Mouse (Mus musculus): ENCODE data around the gene Folr1.

Folr1 gene

DNA sequence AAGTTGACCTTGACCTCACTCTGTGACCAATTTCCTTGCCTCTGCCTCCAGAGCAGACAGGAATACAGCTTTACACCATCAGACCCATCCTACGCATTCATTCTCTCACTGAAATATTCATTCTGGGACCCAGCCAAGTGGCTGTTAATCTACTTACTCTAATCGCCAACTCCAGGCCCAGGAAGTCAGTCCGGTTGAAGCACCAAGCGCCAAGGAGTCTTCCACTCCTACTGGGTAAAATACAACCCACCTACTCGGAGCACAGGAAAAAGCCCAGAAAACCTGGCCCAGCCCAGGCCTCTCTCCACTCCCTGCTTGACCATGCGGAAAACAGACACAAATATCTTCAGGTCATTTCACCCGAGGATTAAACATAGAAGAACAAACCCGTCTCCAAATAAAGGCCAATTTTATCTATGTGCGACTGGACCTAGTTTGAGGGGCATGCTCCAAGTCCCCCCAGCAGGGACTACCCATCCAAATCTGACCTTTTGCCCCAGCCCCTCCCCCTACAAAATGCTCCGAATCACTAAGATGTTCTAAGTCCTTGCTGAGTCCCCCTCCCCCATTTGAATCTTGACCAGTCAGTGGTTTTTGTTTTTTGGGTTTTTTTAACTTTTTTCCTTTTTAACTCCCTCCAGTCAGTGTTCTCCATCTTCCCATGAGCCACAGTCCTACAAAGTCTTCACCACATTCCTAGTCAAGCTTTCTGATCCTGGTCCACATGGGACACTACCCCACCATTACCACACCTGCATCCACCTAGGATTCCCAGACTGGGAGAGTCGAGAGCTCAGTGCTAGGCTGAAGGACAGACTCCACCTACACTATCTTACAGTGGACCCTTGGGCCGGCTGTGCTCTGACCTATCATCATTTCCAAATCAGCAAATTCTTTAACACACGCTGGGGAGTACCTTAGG is 2.1 kb downstream of the Folr1 start:
- no peak for DNase-seq (ENCODE audit: low read depth)

DNA sequence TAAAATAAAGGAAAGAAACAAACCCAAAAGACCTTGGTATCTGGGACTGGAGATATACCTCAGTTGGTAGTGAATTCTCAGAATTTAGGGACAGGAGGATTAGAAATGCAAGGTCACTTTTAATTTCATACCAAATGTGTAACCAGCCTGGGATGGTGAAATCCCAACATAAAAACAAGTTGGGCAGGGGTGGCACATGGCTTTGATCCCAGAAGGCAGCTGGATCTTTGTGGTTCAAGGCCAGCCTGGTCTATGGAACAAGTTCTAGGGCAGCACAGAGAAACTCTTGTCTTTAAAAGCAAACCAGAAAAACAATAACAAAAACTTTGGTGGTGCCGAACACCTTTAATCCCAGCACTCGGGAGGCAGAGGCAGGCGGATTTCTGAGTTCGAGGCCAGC is 3.1 kb downstream of the Folr1 start:
- DNase-seq (ENCODE audit: low read depth) = no peak

DNA sequence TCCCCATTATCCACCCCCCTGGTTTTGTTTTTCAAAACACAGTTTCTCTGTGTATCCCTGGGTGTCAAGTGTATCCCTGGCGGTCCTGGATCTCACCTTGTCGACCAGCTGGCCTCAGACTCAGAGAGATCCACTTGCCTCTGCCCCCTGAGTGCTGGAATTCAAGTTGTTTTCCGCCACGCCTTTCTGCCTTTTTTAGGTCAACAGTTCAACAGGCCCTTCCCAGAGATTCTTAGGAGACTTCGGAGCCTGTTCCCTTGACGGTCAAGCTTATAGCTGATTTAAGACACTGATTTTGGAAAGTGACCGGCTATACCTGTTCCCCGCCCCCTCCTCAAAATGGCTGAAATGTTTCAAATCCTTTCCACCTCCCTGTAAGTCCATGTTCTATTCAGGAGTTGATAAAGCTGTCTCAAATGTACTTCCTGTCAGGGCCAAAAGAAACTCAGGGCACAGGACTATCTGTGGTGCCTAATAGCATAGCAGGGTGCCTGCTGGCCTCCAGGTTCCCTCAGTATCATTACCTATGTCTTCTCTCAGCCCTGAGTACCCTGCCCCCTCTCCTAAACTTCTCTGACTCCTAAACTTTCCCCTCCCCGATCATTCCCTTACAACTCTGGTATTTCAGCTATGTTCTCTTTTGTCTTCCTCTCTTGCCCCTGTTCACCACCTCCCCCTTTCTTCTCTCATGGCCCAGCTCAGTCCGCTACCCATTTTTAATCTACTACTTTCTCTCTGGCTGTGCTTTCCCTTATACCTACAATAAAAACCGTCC is 3.9 kb downstream of the Folr1 start:
- DNase-seq (ENCODE audit: low read depth) = no peak

DNA sequence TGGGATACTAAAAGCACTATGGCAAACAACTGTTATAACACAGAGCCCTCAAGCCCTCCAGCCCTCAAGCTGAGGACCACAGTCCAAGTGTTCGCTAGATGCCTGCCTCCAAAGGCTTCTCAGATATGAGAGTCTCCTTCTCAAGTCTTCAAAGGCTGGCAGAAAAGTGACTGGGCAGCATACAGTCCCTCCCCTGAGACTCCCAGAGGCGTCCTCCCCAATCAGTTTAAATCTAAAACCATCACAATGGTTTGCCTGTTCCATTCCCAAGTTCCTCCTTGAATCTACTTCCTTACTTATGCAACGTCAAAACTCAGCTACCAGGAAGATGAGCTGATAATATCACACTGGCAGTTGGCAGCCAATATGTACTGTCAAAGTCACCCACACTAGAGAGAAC is 7.2 kb downstream of the Folr1 start, which contains the start of gene Anapc15:
Gene Anapc15 (plus strand): TSS at position 301 of the 400 bp plus-strand sequence.
- no peak for DNase-seq (ENCODE audit: low read depth)

DNA sequence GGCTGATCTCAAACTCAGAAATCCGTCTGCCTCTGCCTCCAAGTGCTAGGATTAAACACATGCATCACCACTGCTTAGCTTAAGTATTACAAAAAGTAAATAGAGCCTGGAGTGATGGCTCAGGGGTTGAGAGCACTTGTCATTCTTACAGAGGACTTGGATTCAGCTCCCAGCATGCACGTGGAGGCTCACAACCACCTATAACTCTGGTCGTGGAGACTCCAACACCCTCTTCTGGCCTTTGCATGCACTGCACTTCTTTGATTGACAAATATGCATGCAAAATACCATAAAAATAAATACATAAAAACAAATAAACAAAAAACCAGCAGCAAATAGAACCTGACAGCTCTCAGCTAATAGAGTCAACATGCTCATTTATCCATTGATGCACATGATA is 8.3 kb downstream of the Folr1 start:
- DNase-seq (ENCODE audit: low read depth) = no peak

DNA sequence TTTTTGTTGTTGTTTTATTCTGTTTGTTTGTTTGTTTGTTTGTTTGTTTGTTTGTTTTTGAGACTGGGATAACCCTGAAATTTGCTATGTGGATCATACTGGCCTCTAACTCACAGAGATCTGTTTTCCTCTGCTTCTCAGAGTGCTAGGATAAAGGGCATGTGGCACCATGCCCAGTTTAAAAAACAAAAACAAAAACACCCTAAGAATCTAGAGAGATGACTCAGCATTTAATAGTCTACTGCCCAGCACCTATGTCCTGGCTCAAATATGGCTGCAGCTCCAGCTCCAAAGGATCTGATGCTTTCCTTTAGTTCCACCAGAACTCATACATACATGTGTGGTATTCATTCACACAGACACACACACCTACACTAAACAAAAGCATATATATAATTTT is 9.6 kb downstream of the Folr1 start:
- no peak for DNase-seq (ENCODE audit: low read depth)

DNA sequence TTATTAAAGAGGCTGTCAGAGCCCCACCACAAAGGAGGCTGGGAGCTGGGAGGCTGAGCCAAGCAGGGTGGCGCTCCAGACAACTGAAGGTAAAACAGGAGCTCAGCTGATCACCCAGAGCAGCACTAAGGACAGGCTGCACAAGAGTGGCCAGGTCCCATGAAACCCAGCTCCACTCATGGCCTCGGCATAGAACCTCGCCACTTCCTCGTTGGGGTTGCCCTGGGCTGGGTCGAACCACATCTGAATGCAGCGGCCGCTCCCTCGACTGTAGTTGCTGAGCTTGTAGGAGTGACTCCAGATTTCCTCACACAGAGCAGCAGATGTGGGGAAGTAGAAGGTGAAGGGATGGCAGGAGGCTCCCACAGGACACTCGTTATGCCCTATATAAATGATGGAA is 12.2 kb downstream of the Folr1 start:
- no peak for DNase-seq (ENCODE audit: low read depth)

DNA sequence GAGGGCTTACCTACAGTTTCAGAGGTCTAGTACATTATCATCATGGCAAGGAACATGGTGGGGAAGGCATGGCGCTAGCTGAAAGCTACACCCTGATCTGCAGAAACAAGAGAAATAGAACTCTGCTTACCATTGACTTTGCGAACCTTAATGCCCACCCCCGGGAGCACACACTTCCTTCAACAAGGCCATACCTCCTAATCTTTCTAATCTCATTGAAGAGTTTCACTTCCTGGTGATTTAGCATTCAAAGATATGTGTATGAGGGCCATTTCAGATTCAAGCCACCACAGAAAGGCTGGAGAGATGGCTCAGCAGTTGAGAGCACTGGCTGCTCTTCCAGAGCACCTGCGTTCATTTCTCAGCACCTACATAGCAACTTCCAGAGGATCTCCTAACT is 13.5 kb downstream of the Folr1 start, which contains the start of gene Folr2:
Gene Folr2 (minus strand): TSS at position 101 of the 400 bp plus-strand sequence.
- DNase-seq (ENCODE audit: low read depth) = no peak

DNA sequence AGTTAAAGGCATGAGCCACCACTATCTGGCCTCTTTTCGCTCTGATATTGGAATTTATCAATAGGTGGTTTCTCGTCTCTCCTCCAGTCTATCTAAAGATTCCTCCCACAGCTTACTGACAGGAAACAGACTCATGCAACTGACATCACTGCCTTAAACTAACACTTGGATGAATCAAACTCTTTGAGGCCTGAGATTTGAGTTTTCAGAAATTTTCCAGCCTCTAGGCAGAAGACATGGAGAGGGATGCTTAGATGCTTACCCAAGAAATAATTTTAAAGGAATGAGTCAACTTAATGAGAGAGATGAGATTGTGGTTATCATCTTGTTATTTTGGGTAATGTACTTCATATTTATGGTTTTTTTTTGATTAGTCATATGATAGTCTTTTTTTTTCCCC is 16.8 kb downstream of the Folr1 start:
- no peak for DNase-seq (ENCODE audit: low read depth)

DNA sequence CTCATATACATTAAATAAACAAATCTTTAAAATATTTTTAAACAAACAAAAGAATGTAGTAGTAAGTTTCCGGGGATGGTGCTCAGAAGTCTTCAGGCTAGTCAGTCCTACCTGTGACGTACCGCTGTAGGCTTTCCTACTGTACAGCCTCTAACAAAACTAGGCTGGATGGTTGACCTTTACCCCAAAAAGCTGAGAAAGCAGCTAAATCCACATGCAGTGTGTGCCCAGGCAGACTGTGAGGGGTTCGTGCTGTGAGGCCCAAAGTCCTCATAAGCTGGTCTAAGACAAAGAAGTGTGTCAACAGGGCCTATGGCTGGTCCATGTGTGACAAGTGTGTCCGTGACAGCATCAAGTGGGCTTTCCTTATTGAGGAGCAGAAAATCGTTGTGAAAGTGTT is 17.7 kb downstream of the Folr1 start:
- DNase-seq (ENCODE audit: low read depth) = no peak

DNA sequence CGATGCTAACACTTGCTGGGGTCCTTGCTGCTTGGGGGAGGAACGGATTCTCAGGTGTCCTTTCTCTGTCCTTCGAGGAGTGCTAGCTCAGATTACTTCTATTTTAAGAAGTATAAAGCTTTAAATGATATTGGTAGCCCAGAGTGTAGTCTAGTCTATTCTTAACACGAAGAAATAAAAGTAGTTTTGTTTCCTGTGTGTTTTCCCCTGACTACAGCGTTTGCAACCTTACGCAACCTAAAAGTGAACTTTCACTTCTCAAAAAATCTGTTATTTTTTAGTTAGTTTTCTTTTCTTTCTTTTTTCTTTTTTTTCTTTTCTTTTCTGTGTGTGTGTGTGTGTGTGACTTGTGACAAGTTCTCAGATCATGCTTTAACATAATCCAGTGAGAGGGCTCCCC is 18.9 kb downstream of the Folr1 start:
- no peak for DNase-seq (ENCODE audit: low read depth)

DNA sequence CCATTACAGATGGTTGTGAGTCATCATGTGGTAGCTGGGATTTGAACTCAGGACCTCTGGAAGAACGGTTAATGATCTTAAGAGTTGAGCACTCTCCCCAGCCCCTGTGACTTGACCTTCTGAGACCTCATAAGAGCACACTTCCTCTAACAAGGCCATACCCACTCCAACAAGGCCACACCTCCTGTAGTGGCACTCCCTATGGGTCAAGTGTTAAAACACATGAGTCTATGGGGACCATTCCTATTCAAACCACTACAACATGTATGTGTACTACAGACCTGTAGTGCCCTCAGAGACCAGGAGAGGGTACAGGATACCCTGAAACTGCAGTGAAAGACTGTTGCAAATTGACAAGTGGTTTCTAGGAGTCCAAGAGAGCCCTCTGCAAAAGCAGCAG is 22.7 kb downstream of the Folr1 start:
- no peak for DNase-seq (ENCODE audit: low read depth)

DNA sequence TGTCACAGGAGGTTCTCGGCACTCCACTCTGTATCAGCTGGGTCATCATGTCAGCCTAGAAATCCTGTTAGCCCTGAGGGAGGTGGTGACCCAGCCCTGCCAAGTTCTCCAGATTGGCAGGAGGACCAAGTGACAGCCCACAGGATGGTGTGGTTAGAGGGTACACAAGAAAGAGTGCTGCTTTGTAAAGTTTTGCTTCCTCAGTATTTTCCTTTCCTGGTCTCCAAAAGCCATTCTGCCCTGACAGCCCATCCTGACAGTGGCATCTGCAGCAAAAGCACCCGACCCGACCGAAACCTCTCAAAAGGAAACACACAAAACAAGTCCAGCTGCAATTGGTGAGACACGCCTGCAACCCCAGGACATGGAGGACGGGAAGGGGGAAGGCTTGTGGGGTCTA is 26.4 kb downstream of the Folr1 start:
- DNase-seq (ENCODE audit: low read depth) = no peak

DNA sequence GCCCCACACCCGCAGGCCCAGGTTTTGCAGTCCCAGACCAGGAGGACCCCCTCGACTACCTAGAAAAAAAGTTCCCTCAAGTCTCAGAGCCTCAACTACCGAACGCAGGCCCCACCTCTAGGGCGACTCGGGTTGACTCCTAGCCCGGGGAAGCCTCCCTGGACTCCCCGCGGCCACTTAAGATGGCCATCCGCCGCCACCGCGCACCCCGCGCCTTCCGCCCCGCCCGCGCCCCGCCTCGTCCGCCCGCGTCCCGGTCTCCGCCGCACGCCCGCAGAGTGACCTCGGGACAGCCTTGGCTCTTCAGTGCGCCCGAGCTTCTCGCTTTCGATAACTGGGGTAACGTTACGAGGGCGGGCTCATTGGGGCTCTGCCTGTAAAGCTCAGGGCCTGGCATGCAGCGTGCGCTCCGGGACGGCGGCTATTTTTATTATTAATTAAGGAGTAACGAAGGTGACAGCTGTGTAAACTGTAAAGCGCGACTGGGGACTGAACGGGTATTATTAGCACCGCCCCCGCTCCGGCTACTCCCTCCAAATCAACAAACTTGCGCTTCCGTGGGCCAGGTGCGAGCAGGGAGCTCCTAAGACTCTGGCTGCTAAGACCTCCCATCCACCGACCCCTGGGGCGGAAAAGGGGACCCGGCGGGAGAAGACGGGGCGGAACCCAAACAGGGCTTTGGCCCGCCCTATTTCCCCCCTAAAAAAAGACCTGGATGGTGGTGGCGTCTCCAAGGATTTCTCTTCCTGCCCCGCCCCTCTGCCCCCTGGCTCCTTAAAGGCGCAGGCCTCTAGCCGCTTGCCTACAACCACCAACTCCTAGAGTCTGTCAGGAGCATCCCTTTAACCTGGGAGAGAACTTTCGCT is 32.7 kb downstream of the Folr1 start, which contains the start of gene Inppl1:
Gene Inppl1 (minus strand): TSS at position 624 of the 866 bp plus-strand sequence.
- DNase-seq (ENCODE audit: low read depth) = peak; percentile 70

DNA sequence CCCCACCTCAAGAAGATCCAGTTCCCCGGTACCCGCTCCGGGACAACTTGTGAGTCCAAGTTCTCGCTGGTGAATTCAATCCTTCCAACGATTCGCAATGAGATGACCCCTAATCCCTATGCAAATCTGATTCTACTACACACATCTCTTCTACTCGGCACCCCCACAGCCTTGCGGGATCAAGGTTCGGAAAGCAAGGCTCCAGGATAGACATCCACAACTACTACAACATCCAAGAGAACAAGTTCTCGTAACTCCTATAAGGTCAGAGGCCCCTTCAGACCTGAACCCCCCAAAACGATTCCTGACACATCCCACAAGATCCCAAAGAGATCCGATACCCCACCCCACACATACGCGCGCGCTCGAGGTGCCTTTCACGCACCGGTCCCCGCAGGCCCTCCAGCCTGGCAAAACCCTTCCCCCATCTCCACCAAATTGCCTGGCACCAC is 33.4 kb downstream of the Folr1 start:
- DNase-seq (ENCODE audit: low read depth) = no peak

DNA sequence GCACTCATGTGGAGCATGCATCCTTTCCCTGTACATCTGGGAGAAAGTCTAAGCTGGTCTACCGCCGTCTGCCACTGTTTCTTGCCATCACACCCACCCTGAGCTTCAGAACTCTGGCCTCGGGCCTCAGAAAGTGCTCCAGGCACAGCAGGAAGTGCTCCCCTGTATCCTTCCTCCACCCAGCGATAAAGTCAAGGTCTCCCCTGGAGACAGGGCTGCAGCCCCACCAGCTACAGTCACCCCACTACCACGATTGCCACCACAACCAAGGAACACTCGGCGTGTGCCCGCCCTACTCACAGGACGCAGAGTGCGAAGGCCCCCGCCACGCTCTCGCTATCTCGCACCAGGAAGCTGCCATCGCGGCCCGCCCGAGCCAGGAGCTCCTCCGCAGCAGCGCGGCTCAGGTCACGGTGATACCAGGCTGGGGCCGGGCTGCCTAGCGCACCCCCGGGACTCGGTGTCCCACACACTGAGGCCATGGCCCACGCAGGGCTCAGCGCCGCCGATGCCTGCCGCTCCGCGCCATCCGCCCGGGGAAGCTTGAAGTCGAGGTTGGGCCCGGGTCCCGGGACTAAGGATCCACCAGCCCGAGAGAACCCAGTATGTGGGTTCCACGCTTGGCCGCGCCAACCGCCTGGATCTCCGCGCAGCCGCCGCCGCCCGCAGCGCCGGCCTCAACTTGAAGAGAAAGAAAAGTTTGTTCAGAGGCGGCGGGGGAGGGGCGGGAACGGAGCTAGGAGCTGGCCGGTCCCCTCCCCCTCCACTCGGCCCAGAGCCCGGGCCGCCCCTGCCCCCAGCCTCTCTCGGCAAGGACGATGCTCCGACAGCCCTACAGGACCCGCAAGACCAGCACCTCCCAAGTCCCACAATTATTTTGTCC is 34.1 kb downstream of the Folr1 start:
- DNase-seq (ENCODE audit: low read depth) = no peak

DNA sequence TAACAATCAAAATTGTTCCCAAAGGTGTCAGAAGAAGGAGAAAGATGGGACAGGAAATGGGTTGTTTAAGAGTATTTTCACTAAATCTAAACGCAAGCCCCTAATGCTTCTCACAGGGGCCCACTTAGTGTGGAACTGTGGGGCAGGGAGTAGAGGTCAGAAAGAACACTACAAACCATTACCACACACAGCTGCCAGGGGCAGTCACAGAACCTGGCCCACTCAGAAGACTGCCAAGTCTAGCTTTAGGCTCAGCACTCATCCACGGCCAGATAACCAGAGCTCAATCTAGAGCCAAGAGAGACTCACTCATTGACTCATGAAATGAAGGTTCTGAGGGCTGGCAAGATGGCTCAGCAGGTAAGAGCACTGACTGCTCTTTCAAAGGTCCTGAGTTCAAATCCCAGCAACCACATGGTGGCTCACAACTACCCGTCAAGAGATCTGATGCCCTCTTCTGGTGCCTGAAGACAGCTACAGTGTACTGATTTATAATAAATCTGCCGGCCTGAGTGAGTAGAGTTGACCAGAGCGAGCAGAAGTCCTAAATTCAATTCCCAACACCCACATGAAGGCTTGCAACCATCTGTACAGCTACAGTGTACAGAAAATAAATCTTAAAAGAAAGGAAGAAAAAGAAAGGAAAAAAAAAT is 35.0 kb downstream of the Folr1 start:
- DNase-seq (ENCODE audit: low read depth) = no peak

DNA sequence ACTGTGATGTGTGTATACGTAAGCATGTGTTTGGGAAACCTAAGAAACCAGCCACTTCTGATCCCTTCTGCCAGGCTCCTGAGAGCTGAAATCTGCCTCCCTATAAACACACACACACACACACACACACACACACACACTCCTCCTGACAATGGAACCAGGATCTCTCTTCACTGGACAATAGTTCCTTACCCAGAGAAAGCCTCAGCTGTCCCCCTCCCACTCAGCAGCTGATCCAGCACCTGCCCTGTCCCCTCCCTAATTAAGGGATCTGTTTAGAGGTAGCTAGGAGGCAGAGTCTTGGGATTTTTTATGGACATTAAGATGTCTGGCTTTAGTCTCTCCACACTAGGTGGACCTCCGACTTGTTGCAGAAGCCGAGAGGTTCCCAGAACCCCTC is 35.7 kb downstream of the Folr1 start:
- DNase-seq (ENCODE audit: low read depth) = no peak

DNA sequence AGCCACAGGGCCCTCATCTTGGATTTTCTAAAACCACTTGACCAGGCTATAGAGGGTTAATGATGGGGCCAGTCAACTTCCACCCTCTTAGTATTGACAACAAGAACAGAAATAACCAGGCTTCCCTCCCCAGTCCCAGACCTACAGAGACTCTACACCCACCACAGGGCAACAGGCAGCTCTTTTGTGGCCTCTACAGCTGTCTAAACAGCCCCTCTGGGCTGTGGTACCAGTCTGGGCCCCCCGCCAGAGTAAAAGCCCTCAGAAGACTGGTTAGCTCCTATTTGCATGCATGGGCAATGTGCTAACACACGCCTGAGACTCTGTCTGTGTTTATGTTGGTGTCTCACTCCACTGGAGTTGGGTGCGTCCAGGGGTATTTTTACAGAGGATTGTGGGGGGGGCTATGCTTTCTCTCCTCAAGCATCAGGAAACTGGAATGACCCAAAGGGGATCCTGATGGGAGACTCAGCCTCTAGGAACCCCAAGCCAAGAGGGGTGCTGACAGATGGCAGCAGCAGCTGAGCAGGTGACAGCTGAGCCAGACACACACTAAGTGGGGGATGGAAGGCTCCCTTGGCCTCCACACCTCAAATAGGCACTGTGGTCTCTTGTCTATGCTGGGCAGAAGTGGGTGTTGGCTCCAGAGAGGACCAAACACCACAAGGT is 36.5 kb downstream of the Folr1 start:
- DNase-seq (ENCODE audit: low read depth) = no peak

DNA sequence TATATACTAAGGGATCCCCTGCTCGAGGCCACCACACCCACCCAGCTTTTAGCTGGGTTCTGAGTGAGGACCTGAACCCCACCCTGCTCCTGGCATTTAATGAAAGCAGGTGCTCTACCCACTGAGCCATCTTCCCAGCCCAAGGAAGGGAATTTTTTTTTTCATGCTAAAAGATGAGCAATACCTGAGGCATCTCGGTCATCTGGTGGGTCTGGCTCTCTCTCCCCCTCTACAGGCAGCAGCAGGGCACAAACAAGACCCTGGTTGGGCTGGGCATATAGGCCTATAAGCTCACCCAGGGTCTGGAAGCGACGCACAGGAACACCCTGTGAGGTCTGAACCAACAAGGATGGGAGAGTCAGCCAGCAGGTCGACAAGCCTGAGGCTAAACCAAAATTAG is 37.2 kb downstream of the Folr1 start:
- no peak for DNase-seq (ENCODE audit: low read depth)
